Mouse (Mus musculus): ENCODE measurements at regions not wholly inside any gene's neighbourhood (a gene's known extent, or its start where the extent isn't known, plus 50 kb on each side); places are given as distances from the start of the nearest gene placed in this dataset.

- no peak for DNase-seq (ENCODE audit: low spot score)
Observed at GRCm38 (mm10) chr12:73447172-73447571, 99.0 kb downstream of the Tmem30b start.

- no peak for DNase-seq (ENCODE audit: low spot score)
Observed at GRCm38 (mm10) chr12:73446148-73446547, 100.0 kb downstream of the Tmem30b start.

GRCm38 (mm10) chr12:73445562-73445961 is 100.6 kb downstream of the Tmem30b start:
- DNase-seq (ENCODE audit: low spot score) = no peak

GRCm38 (mm10) chr12:73445128-73445527 is 101.1 kb downstream of the Tmem30b start:
- DNase-seq (ENCODE audit: low spot score) = no peak

GRCm38 (mm10) chr12:73441326-73441725 is 104.9 kb downstream of the Tmem30b start:
- no peak for DNase-seq (ENCODE audit: low spot score)

DNA sequence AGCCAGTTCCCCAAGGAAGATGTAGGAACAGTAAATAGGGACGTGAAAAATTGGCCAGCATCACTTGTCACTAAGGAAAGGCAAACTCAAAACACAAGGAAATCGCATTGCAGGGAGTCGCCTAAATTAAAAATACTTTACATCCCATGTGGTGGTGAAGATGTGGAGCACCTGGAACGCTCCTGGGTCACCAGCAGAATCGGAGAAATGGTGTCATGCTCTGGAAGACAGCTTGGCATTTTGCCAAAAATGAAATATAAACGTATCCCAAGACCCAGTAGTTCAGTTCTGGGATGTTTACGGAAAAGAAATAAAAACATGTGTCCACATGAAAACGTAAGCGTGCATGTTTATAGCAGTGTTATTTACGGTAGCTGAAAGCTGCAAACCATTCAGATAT is 111.5 kb downstream of the Tmem30b start:
- DNase-seq (ENCODE audit: low spot score) = no peak

- no peak for DNase-seq (ENCODE audit: low spot score)
Observed at GRCm38 (mm10) chr12:73432546-73432945, 113.6 kb downstream of the Tmem30b start.

- no peak for DNase-seq (ENCODE audit: low spot score)
Observed at GRCm38 (mm10) chr12:73428171-73428570, 118.0 kb downstream of the Tmem30b start.

DNA sequence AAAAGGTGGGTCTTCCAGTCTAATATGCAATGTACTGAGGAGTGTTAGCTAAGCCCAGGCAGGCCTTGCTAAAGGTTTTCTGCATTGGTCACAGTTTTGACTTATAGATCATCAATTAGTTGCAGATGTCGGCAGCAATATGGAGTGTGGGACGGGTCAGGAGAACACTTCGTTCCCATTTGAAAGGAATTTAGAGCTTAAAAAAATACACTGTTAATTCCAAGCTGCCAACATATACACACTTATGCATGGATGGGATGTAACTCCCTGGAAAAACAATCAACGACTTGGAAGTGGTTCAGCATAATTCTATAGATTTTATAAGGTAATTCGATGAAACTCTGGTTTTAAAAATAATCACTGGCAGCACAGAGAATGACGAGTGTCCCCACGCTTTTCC is 121.4 kb downstream of the Tmem30b start:
- DNase-seq (ENCODE audit: low spot score) = no peak

GRCm38 (mm10) chr12:73417101-73417500 is 129.1 kb downstream of the Tmem30b start:
- no peak for DNase-seq (ENCODE audit: low spot score)

DNA sequence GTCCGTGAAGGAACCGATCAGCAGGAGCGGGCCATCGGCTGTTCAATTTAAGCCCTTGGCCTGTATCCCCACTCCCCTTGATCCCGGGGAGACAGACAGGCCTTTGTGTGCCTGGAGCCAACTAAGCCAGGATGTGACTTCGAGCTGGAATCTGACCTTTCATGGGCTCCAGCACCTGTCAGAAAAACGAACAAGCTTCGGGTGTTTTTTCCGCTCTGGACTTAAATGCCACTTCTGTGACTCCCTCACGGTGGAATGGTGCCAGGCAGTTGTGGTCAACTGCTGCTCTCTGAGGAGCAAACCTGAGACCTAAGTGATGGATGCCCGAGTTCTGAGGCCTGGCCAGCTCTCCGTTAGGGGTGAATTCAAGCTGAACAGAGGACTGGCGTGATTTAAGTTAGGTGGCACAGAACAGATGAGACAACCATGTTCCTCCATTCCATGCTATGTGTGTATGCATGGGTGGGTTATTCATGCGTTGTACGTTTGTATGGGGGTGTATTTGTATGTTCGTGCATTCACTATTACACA is 129.8 kb downstream of the Tmem30b start:
- DNase-seq (ENCODE audit: low spot score) = no peak

GRCm38 (mm10) chr12:73415856-73416366 is 129.3 kb downstream of the Slc38a6 start:
- no peak for DNase-seq (ENCODE audit: low spot score)

DNA sequence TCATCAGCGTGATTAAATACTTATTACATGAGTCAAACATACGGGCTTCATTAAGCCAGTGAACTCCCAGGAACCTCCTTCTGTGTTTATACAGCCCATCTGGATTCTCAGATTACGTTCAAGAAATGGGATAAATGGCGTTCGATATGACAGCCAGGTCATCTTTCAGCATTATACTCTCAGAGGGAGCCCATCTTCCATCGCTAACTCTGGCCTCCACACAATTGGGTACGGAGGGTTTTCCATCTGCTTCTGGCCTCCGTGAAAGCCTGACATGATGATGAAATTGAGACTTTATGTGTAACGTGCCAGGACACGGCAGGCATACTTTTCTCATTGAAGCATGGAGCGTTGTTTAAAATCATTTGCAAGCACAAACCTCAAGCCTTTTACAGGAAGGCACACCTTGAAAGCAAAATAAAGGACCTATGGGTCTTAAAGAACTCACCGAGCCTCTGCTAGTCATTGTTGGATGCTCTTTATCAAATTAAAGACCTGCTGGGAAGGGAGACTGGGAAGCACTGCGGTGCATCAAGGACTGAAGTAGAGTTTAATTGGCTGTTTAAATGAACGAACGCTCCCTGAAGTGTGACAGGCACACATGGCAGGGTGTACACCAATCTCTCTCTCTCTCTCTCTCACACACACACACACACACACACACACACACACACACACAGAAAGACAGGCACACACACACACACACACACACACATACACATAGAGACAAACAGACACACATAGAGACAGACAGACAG is 127.0 kb downstream of the Slc38a6 start:
- no peak for DNase-seq (ENCODE audit: low spot score)

- DNase-seq (ENCODE audit: low spot score) = no peak
Observed at GRCm38 (mm10) chr12:73412500-73412899, 125.9 kb downstream of the Slc38a6 start.

GRCm38 (mm10) chr12:73410924-73411323 is 124.3 kb downstream of the Slc38a6 start:
- DNase-seq (ENCODE audit: low spot score) = no peak

DNA sequence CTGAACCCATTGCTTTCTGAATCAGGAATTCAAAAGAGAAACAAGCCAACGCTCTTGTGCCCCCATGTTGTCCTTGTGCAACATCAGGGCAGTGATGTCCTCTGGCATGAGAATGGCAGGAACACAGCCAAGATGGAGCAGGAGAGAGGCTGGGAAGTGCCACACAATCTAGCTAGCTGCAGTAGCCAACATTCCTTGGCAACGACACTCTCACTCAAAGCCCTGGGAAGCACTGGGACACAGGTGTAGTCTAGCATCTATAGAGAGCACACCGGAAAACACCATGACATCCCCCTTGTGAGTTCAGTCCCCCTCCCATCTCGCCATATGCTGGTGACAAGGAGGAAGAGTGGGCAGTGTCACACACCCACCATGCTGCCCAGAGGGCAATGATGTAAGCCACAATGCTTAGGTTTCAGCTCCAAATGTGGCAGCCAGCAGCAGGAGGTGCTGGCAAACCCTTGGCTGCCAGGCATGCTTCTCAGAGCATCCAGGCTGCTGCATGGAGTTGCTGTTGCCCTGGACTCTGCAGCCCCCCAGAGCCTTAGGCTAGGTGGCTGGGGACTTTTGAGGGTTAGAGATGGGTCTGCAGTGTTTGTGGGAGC is 123.0 kb downstream of the Slc38a6 start:
- no peak for DNase-seq (ENCODE audit: low spot score)

DNA sequence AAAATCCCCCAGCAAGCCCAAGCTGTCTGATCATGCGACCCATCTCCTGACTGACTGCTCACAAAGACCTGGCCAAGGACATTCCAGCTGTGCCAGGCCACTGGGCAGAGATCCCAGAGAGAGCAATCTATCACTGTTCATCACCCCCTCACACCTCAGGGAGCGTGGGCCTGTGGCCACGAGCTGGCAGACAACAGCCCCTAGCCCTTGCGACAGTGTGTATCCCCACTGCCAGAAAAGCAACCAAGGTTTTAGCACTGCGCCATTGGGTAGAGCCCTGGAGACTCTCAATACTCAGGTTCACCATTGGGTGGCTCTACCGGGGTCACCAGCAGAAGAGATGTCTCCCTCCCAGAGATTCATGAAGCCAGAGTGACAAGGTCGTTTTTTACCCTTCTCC is 122.0 kb downstream of the Slc38a6 start:
- no peak for DNase-seq (ENCODE audit: low spot score)

DNA sequence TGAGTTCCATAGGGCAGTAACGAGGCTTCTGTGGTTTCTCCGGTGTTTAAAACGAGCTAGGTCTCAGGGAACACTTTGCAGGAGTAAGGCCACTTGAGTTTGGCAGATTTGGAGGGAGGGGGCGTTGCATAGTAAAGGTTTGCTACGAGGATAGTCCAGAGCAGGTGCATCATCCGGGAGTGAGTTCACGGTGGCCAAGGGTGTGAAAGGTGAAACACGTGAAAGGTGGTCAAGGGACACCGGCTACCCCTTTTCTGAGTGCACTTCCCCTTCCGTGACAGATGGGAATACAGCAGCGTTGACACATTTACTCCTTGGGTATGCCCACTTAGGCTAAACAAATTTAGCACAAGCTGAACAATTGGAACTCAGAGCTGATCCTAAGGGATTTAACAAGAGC is 121.6 kb downstream of the Slc38a6 start:
- DNase-seq (ENCODE audit: low spot score) = no peak

DNA sequence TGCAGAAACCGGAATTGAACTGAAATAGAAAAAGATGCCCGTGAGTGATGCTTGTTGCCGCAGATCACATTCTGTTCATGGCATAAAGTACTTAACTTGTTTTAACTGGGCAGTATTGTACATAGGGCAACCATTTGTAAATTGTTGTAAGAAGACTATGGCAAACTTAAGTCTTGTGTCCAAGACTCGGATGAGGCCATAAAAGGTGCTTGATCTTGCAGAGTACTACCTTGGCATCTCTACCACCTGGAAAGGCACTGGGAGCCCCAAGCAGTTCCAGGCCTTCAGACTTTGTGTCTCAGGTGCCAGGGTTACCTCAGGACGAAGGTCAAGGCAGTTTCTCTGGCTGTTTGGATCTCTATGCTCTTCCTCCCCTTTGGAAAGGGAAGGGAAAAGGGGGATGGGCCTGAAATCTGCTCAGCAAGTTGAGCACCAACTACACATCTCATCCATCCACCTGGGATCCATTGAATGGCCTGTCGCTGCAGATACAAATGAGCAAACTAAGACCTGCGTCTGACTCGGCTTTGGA is 120.0 kb downstream of the Slc38a6 start:
- DNase-seq (ENCODE audit: low spot score) = no peak

- DNase-seq (ENCODE audit: low spot score) = peak; percentile 11
Observed at GRCm38 (mm10) chr12:73405583-73405982, 119.0 kb downstream of the Slc38a6 start.

GRCm38 (mm10) chr12:73405106-73405505 is 118.5 kb downstream of the Slc38a6 start:
- peak; percentile 4 for DNase-seq (ENCODE audit: low spot score)

GRCm38 (mm10) chr12:73403906-73404474 is 117.4 kb downstream of the Slc38a6 start:
- DNase-seq (ENCODE audit: low spot score) = peak; percentile 8

Measured in urinary bladder, adult 2 months (tissue).